ENCODE assay signal across 22 mouse cellular contexts in genomic region chr6:15807382-15807781, GRCm38 (mm10).
A peak's percentile ranks its signal among the peaks of the same experiment; 100 is the strongest.
DNase-seq lines count a peak whose midpoint lies in the region; ATAC-seq and TF ChIP-seq lines count a peak whose summit lies in the region.
"Had no signal": no experiment of that assay in that cellular context is flagged by ENCODE, and none has a peak within 500 bp of the region (broad histone marks: within the 10 kb centered on the region; RNA-seq: fewer than 3 reads in every experiment).

No protein-coding gene starts in this region.

- 70% methylated on average over 5 of the region's 5 CpGs for WGBS in heart, embryonic 14.5 days
- 66% methylated on average over 5 of the region's 5 CpGs for WGBS in heart, adult 2 months
- WGBS in hindbrain, embryonic 12.5 days: 92% methylated on average over 5 of the region's 5 CpGs

- no peak for TF ChIP-seq CTCF in heart, adult 2 months (IDR thresholded peaks at IDR 0.05)

- peak; percentile 59; the same call in 1 of the 2 replicates for ATAC-seq in heart, embryonic 14.5 days (ENCODE audit: insufficient number of reproducible peaks, insufficient read depth, low FRiP score, low read depth)
- ATAC-seq in common myeloid progenitor, adult 5-6 weeks (replicated peaks; ENCODE audit: low read depth, poor library complexity, severe bottlenecking): peak; percentile 66
- no peak for ATAC-seq in hindbrain, embryonic 12.5 days (ENCODE audit: low FRiP score)
- ATAC-seq: activated CD4-positive, CD25-positive, alpha-beta regulatory T cell, adult 4 months; CD4-positive, CD25-positive, alpha-beta regulatory T cell, adult 4 months; Patski had no signal

- no peaks in the 10 kb centered on the region for H3K4me1 ChIP-seq in heart, embryonic 14.5 days (ENCODE audit: control insufficient read depth in 2 of 2, insufficient read depth in 2 of 2, low read length in 2 of 2)
- no peaks in the 10 kb centered on the region for H3K4me1 ChIP-seq in heart, adult 2 months (ENCODE audit: control insufficient read depth, insufficient read depth, low read length)
- no peaks in the 10 kb centered on the region for H3K4me1 ChIP-seq in hindbrain, embryonic 12.5 days

- no peaks in the 10 kb centered on the region for H3K79me2 ChIP-seq in heart, adult 2 months (replicated peaks; ENCODE audit: control insufficient read depth, insufficient read depth, low read length)

- 0 out of 2 replicates have a peak, but pooled peaks cover under 1% of the 10 kb centered on the region for H3K36me3 ChIP-seq in heart, embryonic 14.5 days (ENCODE audit: control insufficient read depth, insufficient read depth, low read length)
- no peaks in the 10 kb centered on the region for H3K36me3 ChIP-seq in heart, adult 2 months (ENCODE audit: control insufficient read depth, insufficient read depth, low read length)
- no peaks in the 10 kb centered on the region for H3K36me3 ChIP-seq in hindbrain, embryonic 12.5 days
- H3K36me3 ChIP-seq: G1E had no signal

- no peak for TF ChIP-seq EP300 in heart, adult 2 months (IDR thresholded peaks at IDR 0.05; ENCODE audit: insufficient read depth, low read depth, low read length)

- H3K9ac ChIP-seq in heart, embryonic 14.5 days (ENCODE audit: low read length): no peak overlapping the region
- H3K9ac ChIP-seq in heart, adult 2 months (ENCODE audit: low read depth, low read length): no peak overlapping the region
- H3K9ac ChIP-seq in hindbrain, embryonic 12.5 days: no peak overlapping the region

- intact Hi-C loops in heart, postnatal 36 days (cut with DNase I): no loop called here
- intact Hi-C loops in heart, postnatal 10 days (cut with DNase I): no loop called here
- intact Hi-C loops in heart, adult 2 months (cut with DNase I): no loop called here

- no peaks in the 10 kb centered on the region for H3K27me3 ChIP-seq in heart, embryonic 14.5 days (ENCODE audit: control insufficient read depth, insufficient read depth, low read length)
- no peaks in the 10 kb centered on the region for H3K27me3 ChIP-seq in heart, adult 2 months (ENCODE audit: control insufficient read depth, insufficient read depth, low read length)
- no peaks in the 10 kb centered on the region for H3K27me3 ChIP-seq in hindbrain, embryonic 12.5 days
- H3K27me3 ChIP-seq: CH12.LX, Patski had no signal

- DNase-seq in heart, adult 9 months (ENCODE audit: low spot score in 2 of 2): peak; percentile 7 to 8
- DNase-seq in heart, postnatal 4 days: no peak
- DNase-seq in heart, postnatal 36 days: no peak
- DNase-seq in heart, postnatal 10 days: peak; percentile 22 to 33
- no peak for DNase-seq in heart, adult 2 months
- DNase-seq: adrenal gland, adult 2 months; adrenal gland, adult 8-10 months; adrenal gland, postnatal 10 days; adrenal gland, postnatal 14 days; adrenal gland, postnatal 25 days; adrenal gland, postnatal 36 days; B cell, adult 2 months; cerebellum, adult 11 months; cerebellum, adult 11-12 months had no signal

- no peaks in the 10 kb centered on the region for H3K9me3 ChIP-seq in heart, embryonic 14.5 days (ENCODE audit: control insufficient read depth, low read length)
- H3K9me3 ChIP-seq in hindbrain, embryonic 12.5 days (replicated peaks): no peaks in the 10 kb centered on the region
- H3K9me3 ChIP-seq: G1E had no signal

- no peak overlapping the region for H3K27ac ChIP-seq in heart, embryonic 14.5 days (replicated peaks in 1 of 2; ENCODE audit: control insufficient read depth in 1 of 2, insufficient read depth in 1 of 2, low read depth in 2 of 2, low read length in 2 of 2)
- no peak overlapping the region for H3K27ac ChIP-seq in heart, adult 2 months
- H3K27ac ChIP-seq in hindbrain, embryonic 12.5 days: no peak overlapping the region

- no peak overlapping the region for H3K4me3 ChIP-seq in heart, embryonic 14.5 days (ENCODE audit: control insufficient read depth in 1 of 2, insufficient read depth in 1 of 2, low read depth in 1 of 2, low read length in 2 of 2)
- H3K4me3 ChIP-seq in heart, adult 2 months: no peak overlapping the region
- H3K4me3 ChIP-seq in hindbrain, embryonic 12.5 days: no peak overlapping the region

- H3K4me2 ChIP-seq in heart, embryonic 14.5 days (ENCODE audit: low read length): no peak overlapping the region
- no peak overlapping the region for H3K4me2 ChIP-seq in hindbrain, embryonic 12.5 days (replicated peaks)

- no peak for TF ChIP-seq POLR2A in heart, adult 2 months (IDR thresholded peaks at IDR 0.05; ENCODE audit: insufficient read depth, low read depth, low read length)

Comparison
In these comparisons a context has a peak if more than half of its experiments do, and no peak if none do; other contexts are left out.
1. DNase-seq: peak in heart, adult 9 months (2 of 2) and heart, postnatal 10 days (2 of 2); none in heart, postnatal 4 days (single experiment), heart, postnatal 36 days (0 of 2) and heart, adult 2 months (0 of 2).